Mouse (Mus musculus) heart, adult 9 months (tissue): ENCODE data around the gene Gtpbp2.

Experiments
- DNase-seq, 2 experiments: peaks; one replicate each; pipeline ENCODE4 v3.0.0; 2022; ENCODE audit warnings: low spot score in 2 of 2

The Gtpbp2 gene

GRCm38 (mm10) chr17:46160686-46161085 lies at the start of gene Gtpbp2:
TSS of gene Gtpbp2 (plus strand) at chr17:46161032.
- peak; percentile 99 for DNase-seq

DNA sequence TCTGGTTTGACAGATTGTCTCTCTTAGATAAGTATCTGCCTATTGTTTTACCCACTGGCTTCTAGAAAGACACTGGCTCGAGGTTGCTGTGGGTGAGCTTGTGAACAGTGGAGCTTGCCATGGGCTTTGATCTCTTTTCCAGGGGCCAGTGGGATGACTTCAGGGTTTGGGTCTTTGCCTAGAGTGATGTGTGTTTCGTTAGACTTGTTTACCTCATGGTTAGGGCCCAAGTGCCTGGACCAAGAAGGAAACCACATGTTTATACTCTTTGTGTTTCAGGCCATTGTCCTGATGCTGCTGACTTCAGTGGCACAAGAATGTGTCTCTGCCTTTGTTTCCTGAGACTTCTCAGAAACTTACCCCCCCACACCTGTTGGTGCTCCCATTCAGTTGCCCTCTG lies 45.3 kb upstream of the Gtpbp2 start:
- no peak for DNase-seq

- DNase-seq = no peak
Measured at GRCm38 (mm10) chr17:46116138-46116537, 44.7 kb upstream of the Gtpbp2 start.

DNA sequence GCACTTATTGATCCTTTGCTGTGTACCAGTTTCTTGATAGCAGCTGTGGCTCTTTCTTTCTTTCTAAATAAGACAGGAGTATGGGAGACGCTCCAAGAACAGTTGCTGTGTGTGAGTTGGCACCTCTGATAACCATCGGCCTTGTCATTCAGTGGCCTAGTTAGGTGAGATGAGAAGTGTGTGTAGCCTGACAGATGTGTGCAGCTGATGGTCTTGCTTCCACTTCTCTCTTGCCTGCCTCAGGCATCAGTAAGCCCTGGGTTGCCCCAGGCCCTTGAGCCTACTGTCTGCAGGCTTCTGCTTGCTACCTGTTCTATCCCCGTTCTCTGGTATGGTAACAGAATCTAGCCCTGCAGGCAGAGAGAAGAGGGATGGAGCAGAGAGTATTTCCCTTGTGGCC lies 44.0 kb upstream of the Gtpbp2 start:
- no peak for DNase-seq

DNA sequence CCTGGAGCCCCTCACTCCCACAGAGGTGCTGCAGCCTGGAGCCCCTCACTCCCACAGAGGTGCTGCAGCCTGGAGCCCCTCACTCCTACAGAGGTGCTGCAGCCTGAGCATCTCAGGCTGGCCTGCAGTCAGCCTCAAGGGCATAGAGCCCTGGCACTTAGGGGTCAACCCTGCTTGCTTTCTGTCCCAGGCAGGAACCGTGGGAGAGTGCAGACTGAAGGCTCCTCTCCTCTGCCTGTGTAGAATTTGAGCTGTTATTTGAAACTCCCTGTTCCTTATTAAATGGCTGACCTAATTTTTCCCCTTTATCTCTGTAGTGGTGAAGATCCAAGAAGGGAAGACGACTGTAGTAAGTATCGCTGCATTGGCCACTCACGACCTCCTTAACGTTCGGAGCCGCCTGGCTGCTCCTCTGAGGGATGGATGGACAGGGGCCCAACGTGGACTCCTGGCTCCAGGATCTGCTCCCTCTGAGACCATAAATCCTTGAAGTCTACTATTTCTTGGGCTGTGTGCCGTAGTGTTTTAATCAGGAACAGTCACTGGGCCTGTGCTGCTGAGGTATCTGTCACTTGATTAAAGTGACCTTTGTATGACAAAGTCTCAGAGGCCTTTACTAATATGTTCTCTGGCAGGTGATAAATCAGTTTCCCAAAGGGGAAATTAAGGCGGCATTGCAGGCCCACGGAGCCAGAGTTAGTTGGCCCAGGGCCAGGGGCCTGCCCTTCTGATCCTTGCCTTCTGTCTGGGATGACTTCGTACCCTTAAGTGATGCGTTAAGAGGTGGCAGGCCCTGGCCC lies 43.0 kb upstream of the Gtpbp2 start:
- DNase-seq = no peak

DNA sequence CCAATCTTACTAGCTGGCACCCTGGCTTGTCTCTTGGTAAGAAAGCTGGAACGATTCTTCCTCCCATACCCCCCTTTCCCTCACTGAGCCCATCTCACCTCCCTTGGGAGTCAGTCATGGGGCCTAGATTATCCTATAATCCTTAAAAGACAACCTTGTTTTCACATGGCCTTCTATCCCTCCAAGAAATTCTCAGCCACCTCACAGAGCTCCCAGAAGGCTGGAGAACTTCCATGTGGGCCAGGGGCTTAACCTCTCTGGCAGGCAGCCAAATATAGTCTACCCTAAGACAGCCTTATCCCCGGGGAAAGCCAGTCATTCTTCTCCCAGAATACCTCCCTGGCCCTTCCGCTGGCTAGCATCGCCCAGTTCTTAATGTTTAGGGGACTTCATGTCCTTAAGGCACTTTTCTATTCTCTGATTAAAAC lies 42.4 kb upstream of the Gtpbp2 start:
- no peak for DNase-seq

GRCm38 (mm10) chr17:46119641-46120040 lies 41.2 kb upstream of the Gtpbp2 start:
- no peak for DNase-seq

- no peak for DNase-seq
Measured at GRCm38 (mm10) chr17:46122791-46123190, 38.0 kb upstream of the Gtpbp2 start.

DNA sequence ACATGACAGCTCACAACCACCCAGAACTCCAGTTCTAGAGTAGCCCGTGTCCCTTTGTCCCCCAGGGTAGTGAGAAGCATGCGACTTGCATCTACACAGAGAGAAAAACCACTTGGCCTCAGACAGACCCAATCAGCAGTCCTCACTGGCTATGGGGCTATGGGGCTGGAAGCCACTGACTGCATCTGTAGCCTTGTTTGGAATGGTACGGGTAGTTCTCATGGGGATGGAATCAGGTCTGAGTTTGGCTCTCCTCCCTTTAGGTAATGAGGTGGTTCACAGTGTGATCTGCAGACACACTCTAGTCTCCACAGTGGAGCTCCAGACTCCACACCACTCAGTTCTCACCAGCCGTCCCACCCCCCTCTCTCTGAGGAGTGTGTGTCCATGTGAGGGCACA lies 37.5 kb upstream of the Gtpbp2 start:
- DNase-seq = no peak

DNA sequence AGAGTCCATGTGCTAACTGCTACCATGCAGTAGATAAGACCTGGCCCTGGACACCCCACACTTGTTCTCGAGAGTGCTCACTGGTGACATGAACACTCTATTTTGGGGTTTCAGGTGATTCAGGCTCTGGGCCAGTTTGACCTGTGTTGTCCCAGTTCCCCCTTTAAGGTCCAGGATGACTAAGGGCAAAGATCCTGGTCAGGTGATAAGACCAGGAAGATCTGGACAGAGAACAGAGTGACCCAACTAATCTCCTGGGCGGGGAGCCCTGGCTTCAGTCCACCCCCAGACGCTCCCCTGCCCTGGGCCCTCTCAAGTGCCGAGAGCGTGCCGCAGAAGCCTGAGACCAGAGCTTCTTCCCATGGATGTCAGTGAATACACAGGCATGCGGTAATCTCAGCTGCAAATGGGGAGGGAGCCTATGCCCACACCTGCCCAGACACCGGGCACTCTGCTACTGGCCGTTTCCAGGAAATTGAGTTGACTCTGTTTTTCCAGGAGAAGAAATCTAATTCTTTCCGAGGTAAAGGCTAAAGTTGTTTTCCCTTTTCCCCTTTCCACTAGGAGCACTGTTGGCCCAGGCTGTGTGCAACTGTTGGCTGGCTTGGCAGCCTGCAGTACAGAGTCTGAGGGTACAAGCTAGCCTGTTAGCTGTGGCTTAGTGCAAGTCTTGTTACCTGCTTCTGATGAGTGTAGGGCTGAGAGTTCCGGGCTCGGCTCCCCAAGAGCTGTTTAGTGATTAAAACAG lies 36.7 kb upstream of the Gtpbp2 start:
- peak; percentile 69 to 78 for DNase-seq

DNA sequence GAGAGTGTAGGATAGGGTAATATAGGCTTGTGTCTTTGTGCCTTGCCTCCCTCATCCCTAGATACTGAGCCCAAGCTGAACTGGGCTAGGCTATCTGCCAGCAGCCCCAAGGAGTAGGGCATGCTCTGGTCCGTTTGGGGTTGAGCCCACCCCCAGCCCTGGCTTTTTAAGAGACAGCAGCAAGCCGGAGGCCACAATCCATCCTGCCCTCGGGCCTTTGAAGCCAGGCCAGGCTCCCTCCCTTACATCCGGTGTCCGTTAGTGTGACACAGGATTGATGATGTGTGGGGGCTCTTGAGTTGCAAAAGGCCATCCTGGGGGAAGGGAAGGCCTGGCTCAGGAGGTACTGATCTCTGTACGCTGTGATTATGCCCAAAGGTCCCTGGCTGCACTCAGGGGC lies 34.2 kb upstream of the Gtpbp2 start:
- DNase-seq = no peak

GRCm38 (mm10) chr17:46127814-46128493 lies 32.9 kb upstream of the Gtpbp2 start:
- no peak for DNase-seq

DNA sequence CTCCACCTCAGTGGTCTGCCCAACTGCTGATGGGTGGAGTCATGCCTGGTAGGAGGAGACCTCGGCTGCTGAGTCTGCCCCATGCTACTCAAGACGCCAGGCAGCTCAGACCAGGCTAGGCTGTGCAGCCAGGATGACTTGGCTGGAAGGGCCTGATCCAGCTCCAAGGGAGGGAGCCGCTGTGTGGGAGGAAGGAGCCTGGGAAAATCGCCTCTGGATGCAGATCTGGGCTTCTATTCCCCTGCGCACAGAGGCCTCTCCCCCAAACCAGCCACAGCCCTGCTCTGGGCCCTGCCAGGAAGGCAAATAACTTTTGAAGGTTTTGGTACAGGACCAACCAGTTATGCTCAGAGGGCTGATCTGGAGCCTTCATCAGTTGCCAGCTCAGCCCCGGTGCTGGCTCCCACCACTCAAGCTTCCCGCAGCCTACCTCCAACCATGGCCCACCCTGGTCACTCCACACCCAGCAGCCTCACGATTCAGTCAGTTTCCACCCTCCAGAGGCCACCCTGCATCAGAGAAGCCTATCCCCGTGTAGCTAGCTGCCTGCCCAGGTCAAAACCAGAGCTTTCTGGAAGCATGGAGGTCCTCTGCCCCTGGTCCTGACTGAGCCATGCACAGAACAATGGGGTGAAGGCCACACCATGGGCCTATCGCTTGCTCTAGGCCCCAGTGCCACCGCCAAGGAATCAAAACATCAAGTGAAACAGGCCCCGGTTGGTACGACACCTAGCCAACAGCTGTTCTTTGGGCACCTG lies 30.9 kb upstream of the Gtpbp2 start:
- peak; percentile 75 to 76 for DNase-seq

DNA sequence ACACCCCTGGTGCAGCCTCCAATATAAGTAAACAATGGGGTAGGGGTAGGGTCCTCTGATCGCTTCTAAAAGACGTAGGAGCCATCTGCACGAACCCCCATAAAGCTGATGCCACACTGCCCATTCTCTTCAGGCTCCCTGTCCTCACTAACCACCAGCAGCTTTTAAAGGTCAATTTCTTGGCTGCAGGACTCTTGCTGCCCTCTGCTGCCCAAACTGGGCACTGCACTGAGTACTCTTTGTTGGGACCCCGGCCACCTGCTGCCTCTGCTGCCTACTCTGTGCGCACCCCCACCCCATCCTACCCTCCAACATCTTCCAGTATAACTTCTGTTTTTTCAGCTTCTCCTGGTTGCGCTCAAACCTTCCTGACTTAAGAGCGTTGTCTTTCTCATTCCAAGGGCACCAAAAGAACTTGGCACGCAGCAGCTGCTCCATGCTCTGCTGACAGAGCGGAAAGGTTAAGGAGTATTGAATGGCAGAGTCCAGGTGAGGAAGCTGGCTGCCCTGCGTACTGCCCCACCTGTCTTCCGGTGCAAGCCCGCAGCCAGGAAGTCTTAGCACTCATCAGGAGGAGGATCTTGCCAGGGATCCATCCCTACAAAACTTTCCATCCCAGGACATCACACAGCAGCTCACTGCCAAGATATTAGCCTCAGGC lies 28.6 kb upstream of the Gtpbp2 start:
- peak in 1 of 2 experiments; percentile 71 for DNase-seq

GRCm38 (mm10) chr17:46132862-46133261 lies 28.0 kb upstream of the Gtpbp2 start:
- no peak for DNase-seq

GRCm38 (mm10) chr17:46138563-46139236 lies 22.1 kb upstream of the Gtpbp2 start:
- no peak for DNase-seq

GRCm38 (mm10) chr17:46139872-46140271 lies 21.0 kb upstream of the Gtpbp2 start:
- DNase-seq = no peak

- peak; percentile 84 to 87 for DNase-seq
Measured at GRCm38 (mm10) chr17:46143578-46144423, 17.0 kb upstream of the Gtpbp2 start, which contains the start of gene Rsph9. TSS of gene Rsph9 (minus strand) at chr17:46144216.
